Mouse (Mus musculus): ENCODE results near the gene Atxn7l1. TPM values are rescaled to one million over a fixed set of nuclear protein-coding genes. Genes with fewer than 3 reads are reported as not detected.

Gene Atxn7l1
- polyA plus RNA-seq, 1 experiment from 2014 or later = 11.2 TPM

GRCm38 (mm10) chr12:33344970-33345772 lies 197.7 kb downstream of the Atxn7l1 start:
- peaks cover 8% of the 10 kb centered on the region for H3K27me3 ChIP-seq
- peak overlapping the region; percentile 81 for H3K27ac ChIP-seq
- peak overlapping the region; percentile 20 for H3K4me3 ChIP-seq (replicated peaks)
- no peaks in the 10 kb centered on the region for H3K9me3 ChIP-seq
- peaks cover 6% of the 10 kb centered on the region; the same call in 1 of the 2 replicates for H3K36me3 ChIP-seq
- ATAC-seq (ENCODE audit: insufficient number of reproducible peaks, insufficient read depth, low FRiP score, low TSS enrichment, low read depth) = peak; percentile 37; the same call in 1 of the 2 replicates
- peaks cover 34% of the 10 kb centered on the region for H3K4me1 ChIP-seq (replicated peaks)
- H3K9ac ChIP-seq (replicated peaks) = no peak overlapping the region; the same call in 1 of the 2 replicates
- 2% methylated on average over 25 of the region's 25 CpGs for WGBS
- peak overlapping the region; percentile 58 for H3K4me2 ChIP-seq

- H3K36me3 ChIP-seq = peaks cover 12% of the 10 kb centered on the region; the same call in 1 of the 2 replicates
- peaks cover 8% of the 10 kb centered on the region for H3K27me3 ChIP-seq
- peak overlapping the region; percentile 58 for H3K4me2 ChIP-seq
- H3K4me1 ChIP-seq (replicated peaks) = peaks cover 34% of the 10 kb centered on the region
- H3K9ac ChIP-seq (replicated peaks) = no peak overlapping the region; the same call in 1 of the 2 replicates
- no peaks in the 10 kb centered on the region for H3K9me3 ChIP-seq
- ATAC-seq (ENCODE audit: insufficient number of reproducible peaks, insufficient read depth, low FRiP score, low TSS enrichment, low read depth) = peak; percentile 49; the same call in 1 of the 2 replicates
- WGBS = 15% methylated on average over 23 of the region's 23 CpGs
- H3K27ac ChIP-seq = peak overlapping the region; percentile 81
- peak overlapping the region; percentile 20 for H3K4me3 ChIP-seq (replicated peaks)
Measured at GRCm38 (mm10) chr12:33345773-33346435, 198.4 kb downstream of the Atxn7l1 start.

DNA sequence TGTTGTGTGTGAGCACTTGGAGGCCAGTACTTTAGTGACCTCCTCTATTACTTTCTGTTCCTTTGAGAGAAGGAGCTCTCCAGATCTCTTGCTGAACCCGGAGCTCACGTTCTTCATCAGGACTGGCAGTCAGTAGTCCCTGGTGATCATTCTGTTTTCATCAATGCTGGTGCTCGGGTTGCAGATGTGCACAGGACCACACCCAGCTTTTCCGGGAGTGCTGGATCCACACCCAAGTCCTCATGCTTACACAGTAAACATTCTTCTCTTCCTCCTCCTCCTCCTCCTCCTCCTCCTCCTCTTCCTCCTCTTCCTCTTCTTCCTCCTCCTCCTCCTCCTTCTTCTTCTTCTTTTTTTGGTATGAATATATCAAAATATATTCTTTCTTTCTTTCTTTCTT lies 205.2 kb downstream of the Atxn7l1 start:
- Histone ChIP-seq H3K4me3 (replicated peaks) (no peak overlapping the region), H3K9me3 (no peaks in the 10 kb centered on the region), H3K36me3 (peaks cover 14% of the 10 kb centered on the region; the same call in 1 of the 2 replicates), H3K4me1 (replicated peaks) (no peaks in the 10 kb centered on the region), H3K9ac (replicated peaks) (no peak overlapping the region), H3K4me2 (no peak overlapping the region), H3K27ac (no peak overlapping the region), H3K27me3 (no peaks in the 10 kb centered on the region)
- 68% methylated on average over 4 of the region's 4 CpGs for WGBS
- no peak for ATAC-seq (ENCODE audit: insufficient number of reproducible peaks, insufficient read depth, low FRiP score, low TSS enrichment, low read depth)

DNA sequence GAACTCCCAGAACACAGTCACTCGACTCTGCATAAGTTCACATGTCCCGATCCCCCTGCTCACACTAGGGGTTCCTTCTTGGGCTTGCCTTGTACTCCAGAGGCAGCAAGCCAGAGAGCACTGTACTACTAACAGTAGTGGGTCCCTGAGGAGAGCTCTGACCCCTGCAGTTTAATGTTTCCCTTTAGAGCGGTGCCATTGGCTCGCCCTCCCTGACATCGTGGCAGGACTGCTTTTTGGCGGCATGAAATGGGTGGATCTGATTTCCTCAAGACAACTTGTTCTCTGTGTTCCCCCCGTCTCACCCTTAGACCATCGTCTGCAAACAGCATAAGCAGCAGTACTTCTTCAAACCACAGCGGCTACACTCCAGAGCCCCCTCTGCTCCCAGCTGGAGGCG lies 210.9 kb downstream of the Atxn7l1 start:
- H3K27me3 ChIP-seq = no peaks in the 10 kb centered on the region
- no peak for ATAC-seq (ENCODE audit: insufficient number of reproducible peaks, insufficient read depth, low FRiP score, low TSS enrichment, low read depth)
- no peak overlapping the region for H3K4me2 ChIP-seq
- H3K36me3 ChIP-seq = peaks cover 13% of the 10 kb centered on the region
- no peak overlapping the region for H3K27ac ChIP-seq
- no peak overlapping the region for H3K4me3 ChIP-seq (replicated peaks)
- 79% methylated on average over 10 of the region's 10 CpGs for WGBS
- H3K4me1 ChIP-seq (replicated peaks) = no peaks in the 10 kb centered on the region
- H3K9me3 ChIP-seq = no peaks in the 10 kb centered on the region
- H3K9ac ChIP-seq (replicated peaks) = no peak overlapping the region

DNA sequence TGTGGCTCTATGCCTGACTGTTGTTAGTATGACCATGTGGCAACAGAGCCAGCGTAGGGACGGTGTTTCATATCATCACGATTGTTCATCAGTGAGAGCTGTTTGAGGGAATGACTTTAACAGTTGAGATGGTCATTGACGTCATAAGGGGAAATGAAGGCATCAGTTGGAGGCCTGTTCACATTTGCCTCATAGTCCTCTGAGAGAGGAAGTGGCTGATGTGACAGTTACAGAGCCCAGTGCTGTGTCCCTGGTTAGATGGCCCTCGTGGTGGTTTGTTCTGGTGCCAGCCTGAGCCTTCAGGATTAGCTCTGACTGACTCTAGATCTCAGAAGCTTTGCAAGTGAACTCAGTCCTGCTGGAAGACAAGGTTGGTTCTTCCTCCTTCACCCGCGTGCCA lies 211.7 kb downstream of the Atxn7l1 start:
- no peak for ATAC-seq (ENCODE audit: insufficient number of reproducible peaks, insufficient read depth, low FRiP score, low TSS enrichment, low read depth)
- no peak overlapping the region for H3K4me2 ChIP-seq
- H3K4me1 ChIP-seq (replicated peaks) = no peaks in the 10 kb centered on the region
- H3K27ac ChIP-seq = no peak overlapping the region
- peaks cover 18% of the 10 kb centered on the region for H3K36me3 ChIP-seq
- no peak overlapping the region for H3K4me3 ChIP-seq (replicated peaks)
- no peak overlapping the region for H3K9ac ChIP-seq (replicated peaks)
- WGBS = 92% methylated on average over 7 of the region's 7 CpGs
- H3K9me3 ChIP-seq = no peaks in the 10 kb centered on the region
- no peaks in the 10 kb centered on the region for H3K27me3 ChIP-seq

- ATAC-seq (ENCODE audit: insufficient number of reproducible peaks, insufficient read depth, low FRiP score, low TSS enrichment, low read depth) = no peak
- H3K9ac ChIP-seq (replicated peaks) = no peak overlapping the region
- WGBS = 82% methylated on average over 5 of the region's 5 CpGs
- H3K4me1 ChIP-seq (replicated peaks) = no peaks in the 10 kb centered on the region
- no peaks in the 10 kb centered on the region for H3K27me3 ChIP-seq
- H3K9me3 ChIP-seq = no peaks in the 10 kb centered on the region
- no peak overlapping the region for H3K27ac ChIP-seq
- H3K4me3 ChIP-seq (replicated peaks) = no peak overlapping the region
- peaks cover 18% of the 10 kb centered on the region for H3K36me3 ChIP-seq
- H3K4me2 ChIP-seq = no peak overlapping the region
Measured at GRCm38 (mm10) chr12:33359878-33360482, 212.5 kb downstream of the Atxn7l1 start.

GRCm38 (mm10) chr12:33360729-33361128 lies 213.2 kb downstream of the Atxn7l1 start:
- no peaks in the 10 kb centered on the region for H3K4me1 ChIP-seq (replicated peaks)
- H3K9me3 ChIP-seq = no peaks in the 10 kb centered on the region
- ATAC-seq (ENCODE audit: insufficient number of reproducible peaks, insufficient read depth, low FRiP score, low TSS enrichment, low read depth) = no peak
- no peak overlapping the region for H3K9ac ChIP-seq (replicated peaks)
- 84% methylated on average over 6 of the region's 6 CpGs for WGBS
- H3K27ac ChIP-seq = no peak overlapping the region
- H3K36me3 ChIP-seq = peaks cover 18% of the 10 kb centered on the region
- H3K4me2 ChIP-seq = no peak overlapping the region
- H3K4me3 ChIP-seq (replicated peaks) = no peak overlapping the region
- no peaks in the 10 kb centered on the region for H3K27me3 ChIP-seq

DNA sequence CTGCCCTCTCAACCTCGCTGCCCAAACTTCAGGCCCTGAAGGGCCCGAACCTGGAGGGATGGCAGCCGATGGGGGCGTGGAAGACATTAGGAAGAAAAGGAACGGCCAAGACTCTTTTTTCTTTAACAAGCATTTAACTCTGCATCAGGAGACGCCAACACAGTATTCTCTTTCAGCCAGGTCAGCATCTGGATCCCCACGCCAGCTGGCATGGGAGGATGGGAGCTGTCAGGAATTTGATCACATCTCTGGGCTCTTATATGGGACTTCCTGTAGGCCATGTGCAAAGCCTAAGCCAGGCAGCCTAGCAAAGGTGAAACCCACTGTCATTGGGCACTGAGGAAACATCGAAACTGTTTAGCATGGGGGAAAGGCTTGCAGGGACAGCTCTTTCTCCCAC lies 217.0 kb downstream of the Atxn7l1 start:
- 80% methylated on average over 8 of the region's 8 CpGs for WGBS
- Histone ChIP-seq H3K27ac (no peak overlapping the region), H3K4me1 (replicated peaks) (no peaks in the 10 kb centered on the region), H3K4me2 (no peak overlapping the region), H3K9ac (replicated peaks) (no peak overlapping the region), H3K9me3 (no peaks in the 10 kb centered on the region), H3K36me3 (peaks cover 24% of the 10 kb centered on the region), H3K4me3 (replicated peaks) (no peak overlapping the region), H3K27me3 (no peaks in the 10 kb centered on the region)
- no peak for ATAC-seq (ENCODE audit: insufficient number of reproducible peaks, insufficient read depth, low FRiP score, low TSS enrichment, low read depth)

GRCm38 (mm10) chr12:33365133-33365532 lies 217.6 kb downstream of the Atxn7l1 start:
- ATAC-seq (ENCODE audit: insufficient number of reproducible peaks, insufficient read depth, low FRiP score, low TSS enrichment, low read depth) = no peak
- H3K36me3 ChIP-seq = peaks cover 24% of the 10 kb centered on the region
- H3K4me3 ChIP-seq (replicated peaks) = no peak overlapping the region
- no peak overlapping the region for H3K27ac ChIP-seq
- no peak overlapping the region for H3K9ac ChIP-seq (replicated peaks)
- WGBS = 85% methylated on average over 8 of the region's 8 CpGs
- no peaks in the 10 kb centered on the region for H3K9me3 ChIP-seq
- H3K4me1 ChIP-seq (replicated peaks) = no peaks in the 10 kb centered on the region
- no peak overlapping the region for H3K4me2 ChIP-seq
- no peaks in the 10 kb centered on the region for H3K27me3 ChIP-seq

GRCm38 (mm10) chr12:33369555-33369954 lies 222.1 kb downstream of the Atxn7l1 start:
- Histone ChIP-seq H3K9me3 (no peaks in the 10 kb centered on the region), H3K27ac (no peak overlapping the region), H3K4me3 (replicated peaks) (no peak overlapping the region), H3K27me3 (no peaks in the 10 kb centered on the region), H3K9ac (replicated peaks) (no peak overlapping the region), H3K4me1 (replicated peaks) (no peaks in the 10 kb centered on the region), H3K4me2 (no peak overlapping the region), H3K36me3 (peaks cover 19% of the 10 kb centered on the region; the same call in 1 of the 2 replicates)
- ATAC-seq (ENCODE audit: insufficient number of reproducible peaks, insufficient read depth, low FRiP score, low TSS enrichment, low read depth) = no peak
- 86% methylated on average over 3 of the region's 3 CpGs for whole genome bisulfite sequencing

Measured in limb, embryonic 12.5 days (tissue).